Mouse (Mus musculus) lung, adult 2 months (tissue): ENCODE results near the gene Cenpb. TPM values are rescaled to one million over a fixed set of nuclear protein-coding genes. Genes with fewer than 3 reads are reported as not detected.
"Not testable (repeated sequence)": the region's sequence is repeated elsewhere in the genome, so short reads cannot be mapped to it uniquely, and the experiment has no call there.

ENCODE experiments used
- DNase-seq: peaks from one replicate; pipeline ENCODE4 v3.0.0; 2022
- H3K4me1 ChIP-seq: fragments of 200-500 bp; 2 replicates; pipeline ENCODE4 v1.6.1; 2011; ENCODE audit warnings: low read length; ENCODE audit not compliant: control insufficient read depth, insufficient read depth
- H3K4me3 ChIP-seq: fragments of 200-500 bp; replicated peaks from 2 replicates; pipeline ENCODE3; 2011; ENCODE audit warnings: low read depth, mild to moderate bottlenecking, control low read depth, low read length; ENCODE audit errors: extremely low read depth
- CTCF ChIP-seq: fragments of 200-500 bp; IDR thresholded peaks from 2 replicates; pipeline ENCODE4 v1.5.1; 2011; ENCODE audit warnings: mild to moderate bottlenecking, low read length, control low read depth; ENCODE audit not compliant: insufficient read depth
- POLR2A ChIP-seq: fragments of 200-500 bp; IDR thresholded peaks from 2 replicates; pipeline ENCODE4 v1.6.1; 2011; ENCODE audit warnings: low read depth, mild to moderate bottlenecking, control low read depth, low read length, borderline replicate concordance; ENCODE audit errors: extremely low read depth
- WGBS: fragments of 180-500 bp; shearing (Covaris S2); methylation state at CpG from one replicate; pipeline ENCODE4 v1.1.7; 2018; 5-methylcytosine and 5-hydroxymethylcytosine counted together
- polyA plus RNA-seq: library from polyadenylated mRNA; depleted of rRNA; stranded (reverse); fragments of >200 nt; gene quantifications from 2 replicates; pipeline ENCODE4 v1.2.3, GENCODE M21; 2012; rRNA removed

Gene Cenpb
- polyA plus RNA-seq: 131 and 138 TPM in 2 replicates

DNA sequence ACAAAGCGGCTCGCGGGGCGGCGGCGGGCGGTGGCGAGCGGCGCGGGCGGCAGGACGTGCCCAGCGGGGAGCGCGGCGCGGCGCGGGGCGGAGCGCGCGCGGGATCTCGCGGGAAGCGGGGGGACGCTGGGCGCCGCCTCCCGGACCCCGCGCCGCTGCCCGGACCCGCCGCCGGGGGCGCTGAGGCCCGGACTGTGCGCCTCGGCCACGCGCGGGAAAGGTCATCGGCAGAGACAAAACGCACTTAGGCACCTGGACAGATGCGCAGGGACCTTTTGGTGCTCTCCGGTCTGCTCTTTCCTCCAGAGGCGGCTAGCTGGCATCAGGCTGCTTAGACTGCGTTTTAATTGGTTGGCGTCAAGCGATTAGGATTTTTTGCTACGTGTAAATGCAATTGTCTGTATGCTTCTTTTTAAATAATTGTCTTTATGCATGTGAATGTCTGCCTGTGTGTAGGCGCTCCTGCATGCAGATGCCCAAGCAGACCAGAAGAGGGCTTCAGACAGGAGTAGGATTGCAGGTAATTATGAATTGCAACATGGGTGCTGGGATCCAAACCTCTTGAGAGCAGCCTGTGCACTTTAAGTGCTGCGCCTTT is at the start of gene Cenpb:
TSS of gene Cenpb (minus strand) at position 78 of the 598 bp plus-strand sequence.
- Histone ChIP-seq H3K4me3 (peak within 1 kb of the TSS; percentile 89), H3K4me1 (peaks cover 23% of the 10 kb centered on the region)
- TF ChIP-seq POLR2A: peak; percentile 22; the same call in 1 of the 2 replicates
- peak; percentile 32 for TF ChIP-seq CTCF
- WGBS: 7% methylated on average over 57 of the region's 57 CpGs
- DNase-seq: peak; percentile 83

DNA sequence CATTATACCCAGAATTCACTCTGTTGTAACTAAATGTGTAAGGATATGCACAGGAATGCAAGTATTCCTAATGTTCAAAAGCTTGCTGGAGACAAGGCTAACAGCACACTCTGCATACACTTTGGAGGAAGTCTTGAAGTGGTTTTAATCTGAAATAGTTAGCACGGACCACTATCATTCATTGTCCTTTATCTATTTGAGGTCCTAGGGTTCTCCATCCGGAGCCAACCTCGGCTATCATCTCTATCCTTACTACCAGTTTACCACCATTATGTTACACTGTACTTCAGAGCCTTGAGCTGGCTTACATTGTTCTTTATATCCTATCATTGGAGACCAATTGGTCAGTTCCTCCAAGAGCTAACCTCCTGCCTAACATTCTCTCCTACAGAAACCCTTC is 47.4 kb upstream of the Cenpb start:
- WGBS: 84% methylated on average over 3 of the region's 3 CpGs

DNA sequence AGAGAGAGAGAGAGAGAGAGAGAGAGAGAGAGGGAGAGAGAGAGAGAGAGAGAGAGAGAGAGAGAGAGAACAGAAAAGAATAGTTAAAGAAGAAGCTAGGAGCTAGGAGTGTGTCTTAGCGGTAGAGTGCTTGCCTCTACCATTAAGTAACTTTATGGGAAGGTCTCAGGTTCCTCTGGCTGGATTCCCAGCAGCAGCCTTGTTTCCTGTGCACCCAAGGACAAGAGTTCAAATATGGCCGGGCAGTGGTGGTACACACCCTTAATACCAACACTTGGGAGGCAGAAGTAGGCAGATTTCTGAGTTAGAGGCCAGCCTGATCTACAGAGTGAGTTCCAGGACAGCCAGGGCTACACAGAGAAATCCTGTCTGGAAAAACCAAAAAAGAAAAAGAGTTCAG is 46.8 kb upstream of the Cenpb start:
- H3K4me3 ChIP-seq, H3K4me1 ChIP-seq, DNase-seq: not testable (repeated sequence)
- WGBS: 25% methylated on average over 2 of the region's 2 CpGs

More for the DNA sequence above, 47.4 kb upstream of the Cenpb start:
- Histone ChIP-seq H3K4me1 (no peaks in the 10 kb centered on the region), H3K4me3 (no peak overlapping the region)
- no peak for TF ChIP-seq POLR2A
- no peak for TF ChIP-seq CTCF
- DNase-seq: no peak

DNA sequence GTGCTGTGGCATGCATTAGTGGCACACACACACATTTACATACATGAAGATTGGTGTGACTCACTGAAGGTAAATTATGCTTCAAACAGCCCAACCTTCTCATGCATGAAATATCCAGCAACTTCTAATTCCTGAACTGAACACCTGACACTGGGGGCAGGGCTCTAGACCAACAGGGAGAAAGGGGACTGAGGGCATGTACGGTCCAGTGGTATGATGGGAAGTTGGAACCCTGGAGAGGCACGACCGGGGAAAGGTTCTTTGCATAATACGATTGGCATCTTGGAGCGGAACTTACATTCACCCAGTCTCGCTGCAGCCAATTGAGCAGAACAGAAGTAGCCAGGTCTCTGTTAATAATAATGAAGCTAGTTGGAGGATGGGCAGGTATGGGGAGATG is 45.3 kb upstream of the Cenpb start:
- DNase-seq: no peak
- TF ChIP-seq POLR2A: no peak
- TF ChIP-seq CTCF: no peak
- Histone ChIP-seq H3K4me3 (no peak overlapping the region), H3K4me1 (no peaks in the 10 kb centered on the region)
- WGBS: 86% methylated on average over 6 of the region's 6 CpGs

DNA sequence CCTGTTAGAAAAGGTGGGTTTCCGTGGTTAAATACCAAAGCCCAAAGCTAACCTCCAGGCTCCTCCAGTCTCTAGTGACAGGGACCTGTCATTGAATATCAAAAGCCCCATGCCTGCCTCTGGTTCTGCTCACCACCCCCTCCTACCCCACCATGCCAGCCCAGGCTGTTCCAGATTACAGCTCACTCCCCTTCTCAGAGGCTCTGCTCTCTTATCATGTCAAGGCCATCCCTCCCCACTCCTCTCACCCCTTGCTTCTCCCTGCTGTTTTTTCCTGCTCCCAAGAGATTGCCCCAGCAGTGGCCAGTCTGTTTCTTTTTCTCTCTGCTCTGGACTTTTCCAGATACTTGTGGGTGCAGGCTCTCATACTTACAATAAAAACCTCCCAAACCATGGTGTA is 43.7 kb upstream of the Cenpb start:
- no peak for DNase-seq
- H3K4me3 ChIP-seq: no peak overlapping the region
- no peaks in the 10 kb centered on the region for H3K4me1 ChIP-seq
- TF ChIP-seq CTCF (no peak), POLR2A (no peak)
- 72% methylated on average over 1 of the region's 1 CpGs for WGBS

DNA sequence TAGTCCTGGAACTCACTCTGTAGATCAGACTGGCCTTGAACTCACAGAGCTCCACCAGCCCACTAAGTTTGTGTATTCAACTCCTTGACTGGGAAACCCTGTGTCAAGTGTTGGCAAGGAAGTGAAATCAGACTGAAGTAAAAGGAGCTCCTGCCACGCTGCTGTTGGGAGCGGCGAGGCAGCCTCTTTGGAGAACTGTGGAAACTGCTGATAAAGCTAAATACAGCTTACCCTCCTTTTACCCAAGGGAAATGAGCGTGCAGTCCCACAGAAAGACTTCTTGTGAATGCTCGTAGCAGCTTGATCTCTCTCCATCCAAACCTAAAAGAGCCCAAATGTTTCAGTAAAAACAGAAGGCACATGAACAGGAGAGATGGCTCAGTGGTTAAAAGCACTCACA is 42.7 kb upstream of the Cenpb start:
- WGBS: 31% methylated on average over 5 of the region's 5 CpGs
- DNase-seq: no peak
- TF ChIP-seq CTCF: no peak
- no peak for TF ChIP-seq POLR2A
- H3K4me1 ChIP-seq: no peaks in the 10 kb centered on the region
- no peak overlapping the region for H3K4me3 ChIP-seq

DNA sequence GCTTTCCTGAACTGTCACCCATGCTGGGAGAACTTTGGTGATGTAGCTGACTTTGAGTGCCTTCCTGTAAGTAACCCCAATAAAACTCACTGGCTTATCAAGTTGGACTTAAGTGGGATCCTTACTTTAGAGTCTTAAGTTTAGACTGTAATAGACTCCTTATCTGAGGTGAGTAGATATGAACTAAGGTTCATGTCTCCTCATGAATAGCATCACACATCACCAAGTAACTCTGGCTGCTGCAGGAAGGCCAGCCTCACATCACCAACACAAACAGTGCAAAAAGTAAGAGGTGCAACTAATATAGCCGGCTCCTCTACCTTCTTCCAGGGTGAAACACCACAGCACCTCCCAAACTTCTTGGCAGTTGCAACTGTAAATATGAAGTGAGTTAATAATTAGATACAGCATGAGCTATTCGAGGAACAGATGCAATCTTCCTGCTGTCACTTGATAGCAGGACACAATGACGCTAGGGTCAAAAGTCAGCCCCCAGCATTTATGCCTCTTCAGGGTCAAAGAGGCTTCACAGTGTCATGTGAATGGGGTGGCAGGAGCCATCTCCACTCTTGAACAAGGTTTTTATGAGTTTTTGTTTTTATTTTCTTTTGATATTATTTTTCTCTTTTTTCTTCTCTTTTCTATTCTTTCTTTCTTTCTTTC is 42.1 kb upstream of the Cenpb start:
- 65% methylated on average over 3 of the region's 3 CpGs for WGBS
- TF ChIP-seq POLR2A (no peak), CTCF (no peak)
- no peak for DNase-seq
- H3K4me1 ChIP-seq: no peaks in the 10 kb centered on the region
- no peak overlapping the region for H3K4me3 ChIP-seq

DNA sequence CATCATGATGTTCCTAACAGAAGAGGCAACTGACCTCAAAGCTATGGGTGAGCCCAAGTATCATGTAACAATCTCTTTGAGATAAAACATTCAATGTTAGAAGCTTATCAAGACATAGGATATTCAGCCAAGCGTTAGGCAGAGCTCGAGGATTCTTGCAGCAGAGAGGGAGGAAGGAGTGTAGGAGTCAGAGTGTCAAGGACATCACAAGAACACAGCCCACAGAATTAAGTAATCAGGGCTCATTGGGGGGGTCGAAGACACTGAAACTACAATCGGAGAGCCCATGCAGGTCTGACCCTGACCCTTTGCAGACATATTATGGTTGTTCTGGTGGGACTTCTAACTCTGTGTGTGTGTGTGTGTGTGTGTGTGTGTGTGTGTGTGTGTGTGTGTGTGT is 40.2 kb upstream of the Cenpb start:
- Histone ChIP-seq H3K4me1 (no peaks in the 10 kb centered on the region), H3K4me3 (no peak overlapping the region)
- no peak for DNase-seq
- TF ChIP-seq CTCF: no peak
- no peak for TF ChIP-seq POLR2A
- WGBS: 64% methylated on average over 4 of the region's 4 CpGs

DNA sequence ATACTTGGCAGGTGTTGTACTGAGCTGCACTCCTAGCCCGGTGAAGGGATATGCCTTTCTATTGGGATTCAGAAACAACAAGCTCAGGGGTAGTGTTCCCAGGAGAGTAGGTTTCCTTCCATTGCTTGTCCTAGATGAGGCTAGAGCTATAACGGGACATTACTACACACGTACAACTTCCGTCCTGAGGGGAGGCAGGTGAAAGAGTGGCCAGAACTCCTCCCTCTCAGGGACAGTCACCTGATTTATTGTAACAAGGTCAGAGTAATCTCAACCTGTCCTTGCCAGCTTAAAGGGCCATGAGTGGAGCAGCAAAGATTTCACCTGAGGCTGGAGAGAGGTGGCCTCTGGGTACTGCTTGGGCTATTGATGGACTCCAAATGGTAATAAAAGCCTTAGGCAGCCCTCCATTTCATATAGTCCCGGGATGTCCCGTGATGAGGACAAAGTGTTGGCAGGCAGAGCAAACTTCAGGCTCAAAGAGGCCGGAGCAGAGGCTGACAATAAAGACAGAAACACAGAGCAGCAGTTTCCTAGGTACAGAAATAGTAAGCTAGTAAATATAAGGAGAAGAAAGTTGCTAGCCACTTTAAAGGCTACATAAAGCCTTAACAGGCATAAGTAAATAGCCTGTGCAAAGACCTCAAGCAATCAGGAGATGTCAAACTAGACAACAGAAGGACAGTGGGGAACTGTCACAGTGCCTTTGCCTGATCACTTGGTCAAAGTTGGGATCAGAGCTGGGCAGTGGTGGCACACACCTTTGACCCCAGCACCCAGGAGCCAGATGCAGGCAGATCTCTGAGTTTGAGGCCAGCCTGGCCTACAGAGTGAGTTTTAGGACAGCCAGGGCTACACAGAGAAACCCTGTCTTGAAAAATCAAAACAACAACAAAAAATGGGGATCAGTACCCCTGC is 36.3 kb upstream of the Cenpb start:
- WGBS: 66% methylated on average over 7 of the region's 7 CpGs
- Histone ChIP-seq H3K4me1 (peaks cover 4% of the 10 kb centered on the region), H3K4me3 (no peak overlapping the region)
- no peak for TF ChIP-seq POLR2A
- no peak for DNase-seq
